Comparison of ENCODE assay signal across 19 mouse cellular contexts in genomic region chr7:35423071-35423470, GRCm38 (mm10). TPM values are rescaled to one million over a fixed set of nuclear protein-coding genes. Genes with fewer than 3 reads are reported as not detected.
"Had no signal": no experiment of that assay in that cellular context is flagged by ENCODE, and none has a peak within 500 bp of the region (broad histone marks: within the 10 kb centered on the region; RNA-seq: fewer than 3 reads in every experiment).

No protein-coding gene starts in this region.

- H3K27me3 ChIP-seq: liver, embryonic 12.5 days; midbrain, embryonic 13.5 days; neural tube, embryonic 12.5 days had no signal

- DNase-seq: lung, adult 18-20 months; lung, embryonic 14.5 days; lung, postnatal 10 days; right cerebral cortex, postnatal 14 days; right cerebral cortex, postnatal 4 days; spleen, adult 18-20 months; thymus, adult 18-20 months; thymus, postnatal 14 days; thymus, postnatal 36 days had no signal

- H3K4me2 ChIP-seq: liver, embryonic 12.5 days; lung, embryonic 14.5 days; midbrain, embryonic 13.5 days; neural tube, embryonic 12.5 days had no signal

- H3K27ac ChIP-seq: liver, embryonic 12.5 days; liver, embryonic 14.5 days; midbrain, embryonic 10.5 days; midbrain, embryonic 13.5 days; neural tube, embryonic 12.5 days had no signal

- H3K9ac ChIP-seq: liver, embryonic 12.5 days; liver, embryonic 14.5 days; lung, embryonic 14.5 days; midbrain, embryonic 13.5 days; neural tube, embryonic 12.5 days had no signal

- H3K4me3 ChIP-seq: liver, embryonic 12.5 days; midbrain, embryonic 10.5 days; midbrain, embryonic 13.5 days; neural tube, embryonic 12.5 days had no signal

- H3K9me3 ChIP-seq: liver, embryonic 12.5 days; midbrain, embryonic 10.5 days; midbrain, embryonic 13.5 days; neural tube, embryonic 12.5 days had no signal

- H3K4me1 ChIP-seq: liver, embryonic 12.5 days; midbrain, embryonic 10.5 days; midbrain, embryonic 13.5 days; neural tube, embryonic 12.5 days had no signal

- ATAC-seq: liver, embryonic 12.5 days; midbrain, embryonic 13.5 days; midbrain, embryonic 16.5 days had no signal

RNA-seq across cellular contexts. Expression of gene Slc7a9, which starts 25.5 kb away (rescaled TPM):
- total RNA-seq: megakaryocyte-erythroid progenitor cell, adult 5-6 weeks; neutrophil, adult 5-6 weeks had no signal
- polyA plus RNA-seq: midbrain, embryonic 13.5 days; midbrain, embryonic 16.5 days; neural tube, embryonic 12.5 days; neural tube, embryonic 14.5 days; thymus, postnatal 0 days had no signal
